ENCODE assay signal across 8 mouse cellular contexts in the genomic region with DNA sequence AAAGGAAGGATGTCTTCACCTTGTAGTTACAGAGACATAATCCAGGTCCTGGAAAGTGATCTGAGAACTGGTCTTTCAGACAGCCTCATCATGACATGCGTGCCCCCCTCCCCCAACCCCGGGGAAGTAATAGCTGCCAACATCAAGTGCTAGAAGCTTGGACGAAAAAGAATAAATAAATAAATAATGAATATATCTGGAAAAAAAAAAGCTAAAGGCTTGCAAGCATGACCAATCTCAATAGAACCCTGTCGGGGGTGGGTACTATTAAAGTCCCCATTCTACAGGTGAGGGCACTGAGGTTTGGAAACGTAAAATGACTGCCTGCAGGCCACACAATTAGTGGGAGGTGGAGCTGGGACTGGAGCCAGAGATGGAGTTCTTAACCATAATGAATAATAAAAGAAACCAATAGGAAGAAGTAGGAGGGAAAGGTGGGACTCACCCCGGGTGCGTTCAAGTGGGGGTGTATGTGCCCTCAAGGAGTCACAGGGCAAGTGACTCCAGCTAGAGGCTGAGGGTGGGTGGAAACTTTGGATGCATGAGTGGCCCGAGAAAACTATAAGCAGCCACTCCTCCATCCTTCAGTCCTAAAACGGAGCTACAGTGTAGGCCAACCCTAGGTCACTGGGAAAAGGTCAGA. TPM values are rescaled to one million over a fixed set of nuclear protein-coding genes. Genes with fewer than 3 reads are reported as not detected.
A peak's percentile ranks its signal among the peaks of the same experiment; 100 is the strongest.
DNase-seq lines count a peak whose midpoint lies in the region; ATAC-seq and TF ChIP-seq lines count a peak whose summit lies in the region.

No protein-coding gene starts in this region.

- peaks cover 65% of the 10 kb centered on the region for H3K4me1 ChIP-seq in megakaryocyte, embryonic 14.5 days
- peaks cover 35% of the 10 kb centered on the region for H3K4me1 ChIP-seq in forebrain, embryonic 10.5 days
- peaks cover 22% of the 10 kb centered on the region for H3K4me1 ChIP-seq in intestine, embryonic 16.5 days (ENCODE audit: control insufficient read depth, insufficient read depth, low read length)
- no peaks in the 10 kb centered on the region for H3K4me1 ChIP-seq in lung, embryonic 14.5 days (ENCODE audit: insufficient read depth)
- peaks cover 16% of the 10 kb centered on the region for H3K4me1 ChIP-seq in stomach, embryonic 16.5 days (ENCODE audit: control insufficient read depth, insufficient read depth, low read length)

- no peaks in the 10 kb centered on the region for H3K27me3 ChIP-seq in megakaryocyte, embryonic 14.5 days (replicated peaks)
- H3K27me3 ChIP-seq in forebrain, embryonic 10.5 days (ENCODE audit: poor library complexity, severe bottlenecking) = no peaks in the 10 kb centered on the region
- no peaks in the 10 kb centered on the region for H3K27me3 ChIP-seq in intestine, embryonic 16.5 days (replicated peaks; ENCODE audit: control insufficient read depth, insufficient read depth, low read length)
- no peaks in the 10 kb centered on the region for H3K27me3 ChIP-seq in lung, embryonic 14.5 days (ENCODE audit: insufficient read depth, low read length)
- no peaks in the 10 kb centered on the region for H3K27me3 ChIP-seq in stomach, embryonic 16.5 days (ENCODE audit: control insufficient read depth, insufficient read depth, low read length)

- peak overlapping the region; percentile 97 for H3K4me2 ChIP-seq in intestine, embryonic 16.5 days (ENCODE audit: low read depth, low read length)
- H3K4me2 ChIP-seq in lung, embryonic 14.5 days = peak overlapping the region; percentile 92
- H3K4me2 ChIP-seq in stomach, embryonic 16.5 days (ENCODE audit: low read depth, low read length) = peak overlapping the region; percentile 98

- H3K9me3 ChIP-seq in megakaryocyte, embryonic 14.5 days = no peaks in the 10 kb centered on the region
- H3K9me3 ChIP-seq in forebrain, embryonic 10.5 days = no peaks in the 10 kb centered on the region
- no peaks in the 10 kb centered on the region for H3K9me3 ChIP-seq in intestine, embryonic 16.5 days (ENCODE audit: control insufficient read depth, low read length)
- no peaks in the 10 kb centered on the region for H3K9me3 ChIP-seq in lung, embryonic 14.5 days (ENCODE audit: low read depth, low read length)
- H3K9me3 ChIP-seq in stomach, embryonic 16.5 days (replicated peaks; ENCODE audit: control insufficient read depth, low read length) = no peaks in the 10 kb centered on the region

- TF ChIP-seq CTCF in lung, embryonic 14.5 days (IDR thresholded peaks at IDR 0.05; ENCODE audit: low read depth) = no peak

- no peak for ATAC-seq in megakaryocyte, adult 5-6 weeks (ENCODE audit: poor library complexity, severe bottlenecking)
- ATAC-seq in intestine, embryonic 16.5 days = no peak
- ATAC-seq in lung, embryonic 14.5 days (ENCODE audit: insufficient read depth) = no peak
- ATAC-seq in stomach, embryonic 16.5 days (ENCODE audit: insufficient read depth, low FRiP score) = no peak

- 55% methylated on average over 9 of the region's 9 CpGs for WGBS in forebrain, embryonic 10.5 days
- WGBS in intestine, embryonic 16.5 days = 42% methylated on average over 9 of the region's 9 CpGs
- WGBS in lung, embryonic 14.5 days = 32% methylated on average over 9 of the region's 9 CpGs
- 47% methylated on average over 9 of the region's 9 CpGs for WGBS in stomach, embryonic 16.5 days

- H3K36me3 ChIP-seq in megakaryocyte, embryonic 14.5 days (replicated peaks; ENCODE audit: low read length) = peaks cover 37% of the 10 kb centered on the region
- H3K36me3 ChIP-seq in forebrain, embryonic 10.5 days (replicated peaks) = peaks cover 12% of the 10 kb centered on the region
- H3K36me3 ChIP-seq in intestine, embryonic 16.5 days (ENCODE audit: control insufficient read depth, insufficient read depth, low read length) = peaks cover 3% of the 10 kb centered on the region; the same call in 1 of the 2 replicates
- no peaks in the 10 kb centered on the region for H3K36me3 ChIP-seq in lung, embryonic 14.5 days (ENCODE audit: insufficient read depth)
- no peaks in the 10 kb centered on the region for H3K36me3 ChIP-seq in stomach, embryonic 16.5 days (ENCODE audit: control insufficient read depth, insufficient read depth, low read length)

- H3K27ac ChIP-seq in forebrain, embryonic 10.5 days = peak overlapping the region; percentile 88
- H3K27ac ChIP-seq in intestine, embryonic 16.5 days (ENCODE audit: low read length) = peak overlapping the region; percentile 76; the same call in 1 of the 2 replicates
- no peak overlapping the region for H3K27ac ChIP-seq in lung, embryonic 14.5 days (ENCODE audit: low read depth)
- H3K27ac ChIP-seq in stomach, embryonic 16.5 days (ENCODE audit: low read length) = peak overlapping the region; percentile 46; the same call in 1 of the 2 replicates

- H3K9ac ChIP-seq in intestine, embryonic 16.5 days (ENCODE audit: low read depth, low read length) = peak overlapping the region; percentile 96
- H3K9ac ChIP-seq in lung, embryonic 14.5 days = peak overlapping the region; percentile 87
- H3K9ac ChIP-seq in stomach, embryonic 16.5 days (ENCODE audit: low read length) = peak overlapping the region; percentile 97

- no peak for DNase-seq in forebrain, embryonic 10.5 days (ENCODE audit: extremely low spot score, low spot score)
- DNase-seq in lung, embryonic 14.5 days = peak; percentile 27
- DNase-seq in gastrocnemius, postnatal 10 days = no peak
- DNase-seq in thymus, postnatal 10 days (ENCODE audit: low spot score in 2 of 2) = no peak

- peak overlapping the region; percentile 94 for H3K4me3 ChIP-seq in megakaryocyte, embryonic 14.5 days (replicated peaks)
- H3K4me3 ChIP-seq in forebrain, embryonic 10.5 days = peak overlapping the region; percentile 73
- H3K4me3 ChIP-seq in intestine, embryonic 16.5 days (ENCODE audit: low read length) = peak overlapping the region; percentile 86
- peak overlapping the region; percentile 79 for H3K4me3 ChIP-seq in lung, embryonic 14.5 days (ENCODE audit: low read depth, low read length)
- peak overlapping the region; percentile 79 for H3K4me3 ChIP-seq in stomach, embryonic 16.5 days (replicated peaks; ENCODE audit: low read length)

RNA-seq across cellular contexts. Expression of a gene that starts 18.1 kb away (rescaled TPM):
- 53.7 and 98.5 TPM in 2 replicates for polyA plus RNA-seq in megakaryocyte, embryonic 14.5 days (2012; ENCODE audit: insufficient read depth, low replicate concordance)
- total RNA-seq in megakaryocyte, adult 5-6 weeks (2015) = 15.0 and 29.5 TPM in 2 replicates
- 9.3 and 12.2 TPM in 2 replicates for total RNA-seq in megakaryocyte, adult 5-6 weeks (2017)
- 2.4 and 2.8 TPM in 2 replicates for polyA plus RNA-seq in forebrain, embryonic 10.5 days (2016; fragmentation: Nextera tagmentation; extraction: Ambion mirVana)
- polyA plus RNA-seq in intestine, embryonic 16.5 days (2015; fragmentation: Nextera tagmentation; extraction: Ambion mirVana) = 1.3 and 1.6 TPM in 2 replicates
- 5.5 and 9.9 TPM in 2 replicates for polyA plus RNA-seq in lung, embryonic 14.5 days (2014; fragmentation: Nextera tagmentation; extraction: Ambion mirVana)
- polyA plus RNA-seq in stomach, embryonic 16.5 days (2015; fragmentation: Nextera tagmentation; extraction: Ambion mirVana) = 2.0 and 3.4 TPM in 2 replicates
- total RNA-seq in gastrocnemius, postnatal 10 days (2021) = 10 to 100 TPM; 21.6 to 27.6 TPM

RNA-seq across cellular contexts. Expression of a gene that starts 29.9 kb away (rescaled TPM):
- polyA plus RNA-seq in megakaryocyte, embryonic 14.5 days (2012; ENCODE audit: insufficient read depth, low replicate concordance) = 9.2 and 15.3 TPM in 2 replicates
- 2.5 and 4.1 TPM in 2 replicates for total RNA-seq in megakaryocyte, adult 5-6 weeks (2015)
- 1.2 and 4.0 TPM in 2 replicates for total RNA-seq in megakaryocyte, adult 5-6 weeks (2017)
- 9.0 and 9.5 TPM in 2 replicates for polyA plus RNA-seq in forebrain, embryonic 10.5 days (2016; fragmentation: Nextera tagmentation; extraction: Ambion mirVana)
- 50.1 and 59.9 TPM in 2 replicates for polyA plus RNA-seq in intestine, embryonic 16.5 days (2015; fragmentation: Nextera tagmentation; extraction: Ambion mirVana)
- 10.4 and 10.6 TPM in 2 replicates for polyA plus RNA-seq in lung, embryonic 14.5 days (2014; fragmentation: Nextera tagmentation; extraction: Ambion mirVana)
- polyA plus RNA-seq in stomach, embryonic 16.5 days (2015; fragmentation: Nextera tagmentation; extraction: Ambion mirVana) = 339 and 468 TPM in 2 replicates
- 1 to 10 TPM; 1.6 TPM for total RNA-seq in gastrocnemius, postnatal 10 days (2021)

RNA-seq across cellular contexts. Expression of a gene that starts 40.6 kb away (rescaled TPM):
- polyA plus RNA-seq in megakaryocyte, embryonic 14.5 days (2012; ENCODE audit: insufficient read depth, low replicate concordance) = 9.8 and 12.4 TPM in 2 replicates
- total RNA-seq in megakaryocyte, adult 5-6 weeks (2015) = 7.5 and 7.8 TPM in 2 replicates
- total RNA-seq in megakaryocyte, adult 5-6 weeks (2017) = 7.2 and 7.9 TPM in 2 replicates
- 16.3 and 17.3 TPM in 2 replicates for polyA plus RNA-seq in forebrain, embryonic 10.5 days (2016; fragmentation: Nextera tagmentation; extraction: Ambion mirVana)
- polyA plus RNA-seq in intestine, embryonic 16.5 days (2015; fragmentation: Nextera tagmentation; extraction: Ambion mirVana) = 16.6 and 18.5 TPM in 2 replicates
- polyA plus RNA-seq in lung, embryonic 14.5 days (2014; fragmentation: Nextera tagmentation; extraction: Ambion mirVana) = 13.9 and 14.5 TPM in 2 replicates
- 17.9 and 20.1 TPM in 2 replicates for polyA plus RNA-seq in stomach, embryonic 16.5 days (2015; fragmentation: Nextera tagmentation; extraction: Ambion mirVana)
- 10 to 100 TPM; 10.2 to 10.6 TPM for total RNA-seq in gastrocnemius, postnatal 10 days (2021)

RNA-seq across cellular contexts. Expression of a gene that starts 47.7 kb away (rescaled TPM):
- polyA plus RNA-seq in megakaryocyte, embryonic 14.5 days (2012; ENCODE audit: insufficient read depth, low replicate concordance) = 45.3 and 49.8 TPM in 2 replicates
- total RNA-seq in megakaryocyte, adult 5-6 weeks (2015) = 14.0 and 15.1 TPM in 2 replicates
- total RNA-seq in megakaryocyte, adult 5-6 weeks (2017) = 12.8 and 15.5 TPM in 2 replicates
- 27.2 and 30.3 TPM in 2 replicates for polyA plus RNA-seq in forebrain, embryonic 10.5 days (2016; fragmentation: Nextera tagmentation; extraction: Ambion mirVana)
- polyA plus RNA-seq in intestine, embryonic 16.5 days (2015; fragmentation: Nextera tagmentation; extraction: Ambion mirVana) = 17.1 and 17.3 TPM in 2 replicates
- 21.1 and 23.7 TPM in 2 replicates for polyA plus RNA-seq in lung, embryonic 14.5 days (2014; fragmentation: Nextera tagmentation; extraction: Ambion mirVana)
- 13.8 and 14.3 TPM in 2 replicates for polyA plus RNA-seq in stomach, embryonic 16.5 days (2015; fragmentation: Nextera tagmentation; extraction: Ambion mirVana)
- total RNA-seq in gastrocnemius, postnatal 10 days (2021) = 1 to 10 TPM; 5.6 TPM

RNA-seq across cellular contexts. Expression of a gene that starts 57.3 kb away (rescaled TPM):
- 5.4 and 30.6 TPM in 2 replicates for polyA plus RNA-seq in megakaryocyte, embryonic 14.5 days (2012; ENCODE audit: insufficient read depth, low replicate concordance)
- 2.7 and 3.7 TPM in 2 replicates for total RNA-seq in megakaryocyte, adult 5-6 weeks (2015)
- total RNA-seq in megakaryocyte, adult 5-6 weeks (2017) = 32.6 and 40.2 TPM in 2 replicates
- polyA plus RNA-seq in forebrain, embryonic 10.5 days (2016; fragmentation: Nextera tagmentation; extraction: Ambion mirVana) = 10.0 and 10.4 TPM in 2 replicates
- 5.5 and 7.5 TPM in 2 replicates for polyA plus RNA-seq in intestine, embryonic 16.5 days (2015; fragmentation: Nextera tagmentation; extraction: Ambion mirVana)
- 8.0 and 8.7 TPM in 2 replicates for polyA plus RNA-seq in lung, embryonic 14.5 days (2014; fragmentation: Nextera tagmentation; extraction: Ambion mirVana)
- polyA plus RNA-seq in stomach, embryonic 16.5 days (2015; fragmentation: Nextera tagmentation; extraction: Ambion mirVana) = 3.9 and 4.2 TPM in 2 replicates
- total RNA-seq in gastrocnemius, postnatal 10 days (2021) = 1 to 10 TPM; 4.6 to 5.1 TPM
